Mouse (Mus musculus): Measurements from ENCODE around the gene Emc6.

DNA sequence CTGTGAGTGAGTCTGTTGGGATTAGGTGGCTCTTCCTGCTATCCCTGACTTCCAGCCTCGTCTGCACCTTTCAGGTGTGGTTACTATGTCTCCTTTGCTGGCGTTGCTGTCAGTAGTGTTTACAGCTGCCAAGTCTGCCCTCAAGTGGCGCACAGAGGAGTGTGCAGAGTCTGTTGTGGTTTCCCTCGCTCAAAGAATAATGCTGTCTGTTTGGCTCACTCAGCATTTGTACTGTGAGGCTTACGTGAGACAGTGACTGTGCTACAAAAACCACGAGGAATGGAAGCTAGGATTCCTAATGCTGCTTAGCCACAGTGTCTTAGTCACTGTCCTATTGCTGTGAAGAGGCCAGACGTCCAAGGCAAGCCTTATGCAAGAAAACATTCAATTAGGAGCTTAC lies 45.8 kb downstream of the Emc6 start:
- TF ChIP-seq POLR2A (IDR thresholded peaks at IDR 0.05; ENCODE audit: borderline replicate concordance, extremely low read depth, low read depth, low read length) (no peak), CTCF (IDR thresholded peaks at IDR 0.05; ENCODE audit: insufficient read depth, low read length) (peak; percentile 56)

Data from lung, adult 2 months (tissue).